Mouse (Mus musculus) heart, embryonic 16.5 days (tissue): Measurements from ENCODE around the gene Syn3. TPM values are rescaled to one million over a fixed set of nuclear protein-coding genes. Genes with fewer than 3 reads are reported as not detected.
"Not testable (repeated sequence)": the region's sequence is repeated elsewhere in the genome, so short reads cannot be mapped to it uniquely, and the experiment has no call there.

Experiments used
- ATAC-seq: fragments of 200-750 bp; cut with Nextera tagmentation; replicated peaks from 2 replicates; pipeline ENCODE4 v1.8.0; 2017; ENCODE audit warnings: moderate number of reproducible peaks; ENCODE audit not compliant: insufficient read depth, low FRiP score; ENCODE audit errors: extremely low read depth
- H3K27ac ChIP-seq: fragments of 300-500 bp; sonication (generic); 2 replicates; pipeline ENCODE4 v1.5.1; 2014; ENCODE audit warnings: mild to moderate bottlenecking, low read length, control low read depth, moderate library complexity
- H3K27me3 ChIP-seq: fragments of 300-500 bp; sonication (generic); 2 replicates; pipeline ENCODE4 v1.6.1; 2014; ENCODE audit warnings: low read length, mixed read lengths; ENCODE audit not compliant: control insufficient read depth, insufficient read depth
- H3K36me3 ChIP-seq: fragments of 300-500 bp; sonication (generic); 2 replicates; pipeline ENCODE4 v1.6.1; 2014; ENCODE audit not compliant: control insufficient read depth, insufficient read depth
- H3K4me1 ChIP-seq: fragments of 300-500 bp; sonication (generic); 2 replicates; pipeline ENCODE4 v1.6.1; 2014; ENCODE audit warnings: low read length, mixed read lengths; ENCODE audit not compliant: control insufficient read depth, insufficient read depth
- H3K4me2 ChIP-seq: fragments of 300-500 bp; sonication (generic); 2 replicates; pipeline ENCODE4 v1.6.1; 2014; ENCODE audit warnings: low read depth, mild to moderate bottlenecking, control low read depth, low read length
- H3K4me3 ChIP-seq: fragments of 300-500 bp; sonication (generic); 2 replicates; pipeline ENCODE4 v1.5.1; 2014; ENCODE audit warnings: mild to moderate bottlenecking, control low read depth, low read length
- H3K9ac ChIP-seq: fragments of 300-500 bp; sonication (generic); 2 replicates; pipeline ENCODE4 v1.6.1; 2014; ENCODE audit warnings: low read length, control low read depth
- H3K9me3 ChIP-seq: fragments of 300-500 bp; sonication (generic); replicated peaks from 2 replicates; pipeline ENCODE4 v1.6.1; 2016; ENCODE audit warnings: low read length; ENCODE audit not compliant: control insufficient read depth
- WGBS: fragments of 180-500 bp; shearing (Covaris S2); extraction: QIAGEN DNeasy Blood & Tissue Kit; methylation state at CpG from one replicate; pipeline ENCODE4 v1.1.7; 2014; 5-methylcytosine and 5-hydroxymethylcytosine counted together
- polyA plus RNA-seq: library from polyadenylated mRNA; unstranded; fragments of >200 nt; fragmentation: Nextera tagmentation; extraction: Ambion mirVana; gene quantifications from 2 replicates; pipeline ENCODE4 v1.2.1, GENCODE M21; 2015

The Syn3 gene
- polyA plus RNA-seq, 1 experiment from 2014 or later, result 0.68 TPM

DNA sequence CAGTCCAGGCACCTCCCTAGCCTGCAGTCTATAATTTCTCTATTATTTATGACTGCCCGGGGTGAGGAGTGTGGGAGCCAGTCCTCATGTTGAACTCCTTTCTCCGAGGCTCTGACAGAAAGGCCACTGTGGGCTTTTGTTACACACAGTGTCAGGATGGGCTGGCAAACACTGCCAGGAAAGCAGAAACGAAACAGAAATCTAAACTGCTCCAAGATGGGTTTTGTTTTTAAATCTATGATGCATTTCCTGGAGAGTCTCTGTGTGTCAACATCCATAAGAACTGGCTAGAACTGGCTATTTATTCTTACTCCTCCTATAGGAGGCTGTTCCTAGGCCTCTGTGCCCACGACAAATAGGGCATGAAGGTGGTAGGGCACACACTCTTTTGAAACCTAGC, 374.6 kb downstream of the Syn3 start:
- no peaks in the 10 kb centered on the region for H3K4me1 ChIP-seq
- ATAC-seq, result no peak
- no peak overlapping the region for H3K4me2 ChIP-seq
- WGBS, result 63% methylated on average over 4 of the region's 4 CpGs
- H3K36me3 ChIP-seq, result no peaks in the 10 kb centered on the region
- H3K27ac ChIP-seq, result no peak overlapping the region
- no peak overlapping the region for H3K4me3 ChIP-seq
- no peak overlapping the region for H3K9ac ChIP-seq
- H3K9me3 ChIP-seq, result no peaks in the 10 kb centered on the region
- H3K27me3 ChIP-seq, result no peaks in the 10 kb centered on the region

DNA sequence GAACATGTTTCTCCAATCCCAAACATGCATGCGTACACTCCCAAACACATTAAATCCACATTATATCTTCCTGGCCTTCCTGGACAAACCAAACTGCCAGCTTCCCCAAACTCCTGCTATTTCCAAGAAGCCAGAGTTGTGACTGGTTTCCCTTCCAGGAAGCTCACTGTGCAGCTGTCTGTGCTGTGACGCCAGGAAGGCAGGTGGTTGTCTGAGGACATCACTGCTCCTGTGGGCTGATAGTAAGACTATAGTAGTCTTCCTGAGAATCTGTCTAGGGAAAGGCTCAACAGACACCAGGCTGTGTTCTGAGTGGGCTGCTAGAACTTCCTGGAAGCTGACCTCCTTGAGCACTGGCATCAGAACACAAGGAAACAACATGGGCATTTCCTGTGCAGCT, 375.5 kb downstream of the Syn3 start:
- ATAC-seq, result no peak
- no peak overlapping the region for H3K9ac ChIP-seq
- 72% methylated on average over 2 of the region's 2 CpGs for WGBS

DNA sequence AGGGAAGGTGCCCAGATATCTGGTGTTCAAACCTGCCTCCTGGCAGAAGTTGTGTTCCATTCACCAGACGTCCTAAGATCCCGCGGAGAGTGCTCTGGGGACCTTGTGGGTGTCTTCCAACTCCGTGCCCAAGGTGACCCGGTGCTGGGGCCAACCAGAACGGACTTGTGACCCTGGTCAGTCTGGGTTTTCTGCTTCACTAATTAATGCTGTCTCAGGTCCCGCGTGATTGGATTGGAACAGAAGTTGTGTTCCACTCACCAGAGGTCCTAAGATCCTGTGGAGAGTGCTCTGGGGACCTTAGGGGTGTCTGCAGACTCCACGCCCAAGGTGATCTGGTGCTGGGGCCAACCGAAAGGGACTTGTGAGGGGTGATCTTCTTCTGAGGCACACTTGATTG, 376.2 kb downstream of the Syn3 start:
- 91% methylated on average over 10 of the region's 10 CpGs for WGBS

More for the DNA sequence above, 375.5 kb downstream of the Syn3 start:
- no peak overlapping the region for H3K4me3 ChIP-seq
- H3K9me3 ChIP-seq, result no peaks in the 10 kb centered on the region
- no peak overlapping the region for H3K4me2 ChIP-seq
- no peaks in the 10 kb centered on the region for H3K4me1 ChIP-seq
- H3K27me3 ChIP-seq, result no peaks in the 10 kb centered on the region
- no peak overlapping the region for H3K27ac ChIP-seq
- no peaks in the 10 kb centered on the region for H3K36me3 ChIP-seq

DNA sequence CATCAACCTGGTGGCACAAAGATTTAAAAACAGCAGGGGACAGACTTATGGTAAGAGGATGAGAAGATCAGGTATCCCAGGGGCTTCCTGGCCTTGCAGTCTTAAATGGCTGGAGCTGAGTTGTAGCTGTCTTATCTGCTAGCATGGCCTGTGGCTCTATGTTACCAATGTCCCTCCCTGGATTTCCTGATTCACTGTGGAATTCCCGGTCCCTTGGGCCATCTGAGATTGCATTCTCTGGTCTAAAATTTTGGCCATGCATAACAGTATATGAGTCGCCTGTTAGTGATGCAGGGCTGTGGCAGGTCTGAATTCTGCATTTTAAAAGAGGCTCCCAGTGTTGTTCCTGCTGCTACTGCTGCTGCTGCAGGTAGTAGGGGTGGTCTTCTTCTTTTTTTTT, 382.4 kb downstream of the Syn3 start:
- Histone ChIP-seq H3K27ac (no peak overlapping the region), H3K36me3 (no peaks in the 10 kb centered on the region), H3K4me3 (no peak overlapping the region), H3K27me3 (no peaks in the 10 kb centered on the region), H3K4me2 (no peak overlapping the region), H3K4me1 (no peaks in the 10 kb centered on the region), H3K9ac (no peak overlapping the region), H3K9me3 (no peaks in the 10 kb centered on the region)
- ATAC-seq, result no peak
- 60% methylated on average over 2 of the region's 2 CpGs for WGBS

More for the DNA sequence above, 376.2 kb downstream of the Syn3 start:
- not testable (repeated sequence) for H3K27ac ChIP-seq, H3K9me3 ChIP-seq, H3K4me1 ChIP-seq, ATAC-seq, H3K4me2 ChIP-seq, H3K9ac ChIP-seq, H3K27me3 ChIP-seq, H3K36me3 ChIP-seq, H3K4me3 ChIP-seq

DNA sequence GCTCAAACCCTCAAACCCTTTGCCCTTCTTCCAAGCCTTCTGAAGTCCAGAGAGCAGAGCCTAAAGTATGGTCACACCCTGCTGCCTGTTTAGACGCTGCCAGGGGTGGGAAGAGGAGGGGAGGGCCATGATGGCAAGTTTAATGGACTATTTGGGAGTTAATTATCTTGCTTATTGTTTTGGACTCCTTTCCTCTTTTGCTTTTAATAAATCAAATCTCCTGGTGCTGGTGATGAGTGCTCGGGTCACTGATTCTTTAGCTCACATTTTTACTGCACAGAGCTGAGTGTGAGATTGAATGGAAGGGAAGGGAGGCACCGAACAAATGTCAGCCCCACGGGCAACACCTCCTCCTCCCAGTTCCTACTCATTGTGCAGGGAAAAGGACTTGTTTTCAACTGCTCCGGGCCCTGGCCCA, 384.3 kb downstream of the Syn3 start:
- Histone ChIP-seq H3K9me3 (no peaks in the 10 kb centered on the region), H3K27ac (no peak overlapping the region), H3K4me1 (no peaks in the 10 kb centered on the region), H3K4me2 (no peak overlapping the region), H3K27me3 (no peaks in the 10 kb centered on the region), H3K36me3 (no peaks in the 10 kb centered on the region), H3K4me3 (no peak overlapping the region), H3K9ac (no peak overlapping the region)
- no peak for ATAC-seq
- 60% methylated on average over 5 of the region's 5 CpGs for WGBS

DNA sequence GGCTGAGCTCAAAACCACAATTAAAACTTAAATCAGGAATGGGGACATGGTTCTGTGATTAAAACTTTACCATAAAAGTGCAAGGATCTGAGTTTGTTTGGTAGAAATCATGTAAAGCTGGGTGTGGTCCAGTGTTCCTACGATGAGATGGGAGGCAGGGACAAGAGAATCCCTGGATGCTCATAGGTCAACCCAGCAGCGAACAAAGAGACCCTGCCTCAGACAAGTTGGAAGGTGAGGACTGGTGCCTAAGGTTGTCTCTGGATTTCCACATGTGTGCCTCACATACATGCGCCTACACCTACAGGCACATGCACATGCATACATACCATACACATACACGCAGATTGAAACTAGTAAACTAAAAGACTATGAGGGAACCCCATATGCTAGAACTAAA, 389.9 kb downstream of the Syn3 start:
- no peak overlapping the region for H3K4me3 ChIP-seq
- 85% methylated on average over 4 of the region's 4 CpGs for WGBS

DNA sequence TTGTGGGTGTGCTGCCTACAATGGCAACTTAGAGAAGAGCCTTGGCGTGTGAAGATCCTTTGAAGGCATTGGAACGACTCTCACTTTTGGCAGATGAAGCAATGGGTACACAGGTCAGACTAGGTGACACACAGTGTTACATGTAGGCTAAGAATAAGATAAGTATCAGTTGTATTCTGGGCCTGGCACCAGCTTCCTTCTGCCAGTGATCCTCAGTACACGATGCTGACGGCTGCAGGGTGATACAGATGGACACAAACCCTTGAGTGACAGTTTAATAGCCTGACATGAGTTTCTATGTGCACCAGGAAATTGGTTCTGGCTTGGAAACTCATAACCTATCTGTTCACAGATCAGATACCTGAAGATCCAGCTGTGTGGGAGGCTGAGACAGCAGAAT, 391.0 kb downstream of the Syn3 start:
- Histone ChIP-seq H3K4me1 (no peaks in the 10 kb centered on the region), H3K9ac (no peak overlapping the region), H3K4me3 (no peak overlapping the region), H3K27ac (no peak overlapping the region), H3K27me3 (no peaks in the 10 kb centered on the region), H3K9me3 (no peaks in the 10 kb centered on the region), H3K4me2 (no peak overlapping the region), H3K36me3 (no peaks in the 10 kb centered on the region)
- ATAC-seq, result no peak
- 69% methylated on average over 4 of the region's 4 CpGs for WGBS

More for the DNA sequence above, 389.9 kb downstream of the Syn3 start:
- no peak overlapping the region for H3K9ac ChIP-seq
- no peak overlapping the region for H3K4me2 ChIP-seq
- no peak overlapping the region for H3K27ac ChIP-seq
- ATAC-seq, result no peak
- H3K36me3 ChIP-seq, result no peaks in the 10 kb centered on the region
- H3K9me3 ChIP-seq, result no peaks in the 10 kb centered on the region
- H3K27me3 ChIP-seq, result no peaks in the 10 kb centered on the region
- no peaks in the 10 kb centered on the region for H3K4me1 ChIP-seq

DNA sequence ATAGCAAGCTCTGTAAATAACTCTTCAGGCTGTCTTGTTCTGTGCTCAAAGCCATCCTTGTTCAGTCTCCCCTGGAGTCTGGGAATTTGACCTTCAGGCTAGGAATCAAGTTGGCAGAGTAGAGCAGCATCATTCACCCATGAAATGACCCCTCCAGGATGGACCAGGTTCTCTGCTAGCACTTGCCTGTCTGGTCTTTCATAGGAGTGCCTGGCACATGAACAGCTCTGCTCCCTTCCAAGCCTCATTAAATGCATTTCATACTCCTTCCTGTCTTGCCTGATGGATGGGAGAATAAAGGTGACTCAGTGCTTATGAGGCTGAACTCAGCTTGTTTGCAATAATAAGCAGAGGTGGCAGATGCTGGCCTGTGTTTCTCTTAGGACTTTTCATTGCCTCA, 394.7 kb downstream of the Syn3 start:
- Histone ChIP-seq H3K4me1 (no peaks in the 10 kb centered on the region), H3K27ac (no peak overlapping the region), H3K4me2 (no peak overlapping the region), H3K27me3 (no peaks in the 10 kb centered on the region), H3K4me3 (no peak overlapping the region), H3K9me3 (peaks cover 9% of the 10 kb centered on the region; the same call in 1 of the 2 replicates), H3K36me3 (no peaks in the 10 kb centered on the region), H3K9ac (no peak overlapping the region)
- ATAC-seq, result no peak

DNA sequence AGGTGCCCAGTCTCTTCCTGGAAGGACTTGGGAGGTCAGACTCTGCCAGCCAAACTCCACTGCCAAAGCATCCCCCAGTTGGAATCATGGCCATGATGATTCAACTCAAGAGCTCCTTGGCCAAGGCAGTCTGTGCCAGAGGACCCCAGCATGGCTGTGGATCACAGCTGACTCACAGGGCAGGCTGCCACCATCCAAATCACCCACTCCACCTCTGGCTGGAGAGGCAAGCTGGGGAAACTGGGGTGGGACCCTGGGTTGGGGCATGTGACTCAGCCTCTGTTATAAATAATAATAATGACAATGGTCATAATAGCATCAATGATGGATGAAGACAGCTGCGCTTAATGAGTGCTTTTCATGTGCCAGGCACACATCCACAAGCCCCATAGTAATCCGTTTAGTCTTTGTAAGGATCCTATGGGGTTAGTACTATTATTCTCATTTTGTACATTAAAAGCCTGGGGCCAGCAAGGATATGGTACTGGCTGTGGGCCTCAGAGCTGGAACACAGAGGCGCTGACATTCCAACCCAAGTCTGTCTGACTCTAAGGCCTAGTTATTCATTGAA, 398.3 kb downstream of the Syn3 start:
- Histone ChIP-seq H3K9ac (no peak overlapping the region), H3K27me3 (no peaks in the 10 kb centered on the region), H3K4me2 (no peak overlapping the region), H3K4me1 (no peaks in the 10 kb centered on the region), H3K4me3 (no peak overlapping the region), H3K9me3 (peaks cover 13% of the 10 kb centered on the region; the same call in 1 of the 2 replicates), H3K36me3 (no peaks in the 10 kb centered on the region), H3K27ac (no peak overlapping the region)
- ATAC-seq, result no peak
- 88% methylated on average over 3 of the region's 3 CpGs for WGBS
